Mouse (Mus musculus) kidney, postnatal 4 days (tissue): ENCODE data around the gene Mroh2a.
"Not testable (repeated sequence)": the region's sequence is repeated elsewhere in the genome, so short reads cannot be mapped to it uniquely, and the experiment has no call there.

Experiments
- DNase-seq, 2 experiments: peaks; one replicate each; pipeline ENCODE4 v3.0.0; 2021; ENCODE audit warnings: mixed read lengths in 2 of 2

Gene Mroh2a

GRCm38 (mm10) chr1:88219054-88219453 lies 7.7 kb upstream of the Mroh2a start:
- no peak for DNase-seq

GRCm38 (mm10) chr1:88220336-88220735 lies 6.5 kb upstream of the Mroh2a start:
- DNase-seq, result peak in 1 of 2 experiments; percentile 3

DNA sequence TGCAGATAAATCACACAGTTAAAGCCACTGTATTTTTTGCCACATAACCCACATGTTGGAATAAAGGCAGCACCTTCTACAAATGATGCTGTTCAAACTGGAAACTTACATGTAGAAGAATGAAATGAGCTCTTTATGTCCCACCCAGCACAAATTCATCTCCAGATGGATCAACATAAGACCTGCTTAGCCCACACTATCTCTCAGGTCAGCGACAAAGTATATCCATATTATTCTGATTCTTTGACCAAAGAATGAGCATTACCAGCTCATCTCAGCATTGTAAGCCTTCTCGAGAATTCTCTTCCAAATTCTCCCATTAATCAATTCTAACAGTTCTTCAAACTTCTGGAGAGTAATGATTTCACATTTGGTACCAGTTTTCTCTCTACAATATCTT lies 4.6 kb upstream of the Mroh2a start:
- no peak for DNase-seq

DNA sequence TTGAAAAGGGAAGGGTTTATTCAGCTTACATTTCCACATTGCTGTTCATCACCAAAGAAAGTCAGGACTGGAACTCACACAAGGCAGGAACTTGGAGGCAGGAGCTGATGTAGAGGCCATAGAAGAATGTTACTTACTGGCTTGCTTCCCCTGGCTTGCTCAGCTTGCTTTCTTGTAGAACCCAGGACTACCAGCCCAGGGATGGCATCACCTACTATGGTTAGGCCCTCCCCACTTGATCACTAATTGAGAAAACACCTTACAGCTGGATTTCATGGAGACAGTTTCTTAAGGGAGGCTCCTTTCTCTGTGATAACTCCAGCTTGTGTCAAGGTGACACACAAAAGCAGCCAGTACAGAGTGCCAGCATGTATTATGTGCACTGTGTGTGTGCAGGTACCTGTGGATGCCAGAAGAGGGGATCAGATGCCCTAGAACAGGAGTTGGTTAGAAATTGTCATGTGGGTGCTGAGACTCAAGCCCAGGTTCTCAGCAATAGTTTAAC lies 3.7 kb upstream of the Mroh2a start:
- not testable (repeated sequence) for DNase-seq

DNA sequence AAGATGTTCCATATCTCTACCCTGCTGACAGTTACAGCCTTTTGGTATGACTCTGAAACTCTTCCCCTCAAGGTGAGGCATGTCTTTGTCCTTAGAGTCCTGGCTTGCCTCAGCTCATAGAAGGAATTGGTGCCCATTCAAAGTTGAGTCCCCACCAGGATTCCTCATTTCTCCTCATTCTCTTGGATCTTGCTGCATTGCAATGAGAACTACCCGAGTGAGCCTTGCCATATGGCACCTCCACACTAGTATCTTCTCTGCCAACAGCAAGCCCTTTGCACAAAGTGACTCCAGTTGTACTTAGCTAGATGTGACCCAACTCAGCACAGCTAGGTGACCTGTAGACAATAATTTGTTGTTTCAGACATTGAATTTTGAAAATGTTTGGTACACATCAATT lies 3.2 kb upstream of the Mroh2a start:
- DNase-seq, result peak in 1 of 2 experiments; percentile 4

- DNase-seq, result peak; percentile 16 to 25
Measured at GRCm38 (mm10) chr1:88224029-88224776, 2.6 kb upstream of the Mroh2a start.

- DNase-seq, result not testable (repeated sequence)
Measured at GRCm38 (mm10) chr1:88225301-88225700, 1.5 kb upstream of the Mroh2a start.

DNA sequence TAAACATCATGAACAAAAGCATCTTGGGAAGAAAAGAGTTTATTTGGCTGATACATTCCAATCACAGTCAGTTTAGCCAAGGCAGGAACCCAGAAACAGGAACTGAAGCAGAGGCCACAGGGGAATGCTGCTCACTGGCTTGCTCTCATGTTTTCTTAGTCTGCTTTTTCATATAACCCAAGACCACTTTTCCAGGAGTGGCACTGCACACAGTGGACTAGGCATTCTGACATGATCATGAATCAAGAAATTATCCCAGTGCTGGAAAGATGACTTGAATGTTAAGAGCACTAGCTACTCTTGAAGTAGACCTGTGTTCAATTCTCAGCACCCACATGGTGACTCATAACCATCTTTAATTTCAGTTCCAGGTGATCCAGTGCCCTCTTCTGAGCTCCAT lies 1.0 kb upstream of the Mroh2a start:
- peak in 1 of 2 experiments; percentile 3 for DNase-seq

- no peak for DNase-seq
Measured at GRCm38 (mm10) chr1:88227482-88227881, 696 bp downstream of the Mroh2a start.

DNA sequence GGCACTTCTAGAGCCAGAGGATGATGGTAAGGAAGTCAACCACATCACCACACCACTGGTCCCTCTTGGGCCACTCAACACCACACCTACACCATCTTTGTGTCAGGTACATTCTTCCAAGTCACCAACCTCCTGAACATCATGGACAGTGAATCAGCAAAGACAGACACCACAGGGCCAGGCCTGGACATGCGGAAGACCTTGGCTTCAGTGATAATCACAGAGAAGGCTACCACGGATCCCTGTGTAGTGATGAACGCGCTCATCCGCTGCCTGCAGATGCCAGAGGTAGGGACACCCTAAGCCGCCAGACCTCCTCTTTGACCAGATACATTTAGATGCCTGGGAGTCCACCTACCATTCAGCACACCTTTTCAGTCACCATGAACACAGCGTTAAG lies 1.3 kb downstream of the Mroh2a start:
- peak; percentile 5 to 8 for DNase-seq

DNA sequence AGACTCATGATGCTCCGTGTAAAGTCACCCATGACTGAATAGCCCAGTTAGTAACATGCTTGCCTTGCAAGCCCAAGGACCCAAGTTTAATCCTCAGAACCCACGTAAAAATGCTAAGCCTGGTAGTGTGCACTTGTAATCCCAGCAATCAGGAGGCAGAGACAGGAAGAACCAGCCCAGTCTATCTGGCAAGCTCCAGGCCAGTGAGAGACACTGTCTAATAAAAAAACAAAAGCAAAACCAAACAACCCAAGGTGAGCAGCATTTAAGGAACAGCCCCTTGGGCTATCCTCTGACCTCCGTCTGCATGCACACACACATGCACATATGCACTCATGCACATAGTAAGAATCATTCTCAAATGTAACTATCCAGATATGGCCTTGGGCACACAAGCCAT lies 2.8 kb downstream of the Mroh2a start:
- no peak for DNase-seq

- DNase-seq, result peak in 1 of 2 experiments; percentile 3
Measured at GRCm38 (mm10) chr1:88229986-88230385, 3.2 kb downstream of the Mroh2a start.

DNA sequence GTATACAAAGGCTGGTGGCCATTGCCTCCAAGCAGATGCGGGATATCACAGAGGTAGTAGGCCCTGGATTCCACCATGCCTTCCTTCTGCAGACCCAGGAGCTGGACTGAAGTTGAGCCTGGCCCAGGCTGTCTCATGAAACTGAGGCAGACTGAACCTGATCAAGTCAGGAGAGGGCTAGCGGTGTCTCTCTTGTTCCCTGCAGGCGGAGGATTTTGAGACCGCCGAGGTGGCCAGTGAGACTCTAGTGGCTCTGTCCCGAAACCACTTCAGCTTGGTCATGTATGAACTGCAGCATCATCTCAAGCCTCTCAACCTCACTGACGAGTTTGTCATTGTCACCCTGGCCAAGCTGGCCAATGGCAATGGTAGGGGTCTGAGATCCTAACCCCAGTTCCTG lies 3.6 kb downstream of the Mroh2a start:
- peak in 1 of 2 experiments; percentile 4 for DNase-seq

DNA sequence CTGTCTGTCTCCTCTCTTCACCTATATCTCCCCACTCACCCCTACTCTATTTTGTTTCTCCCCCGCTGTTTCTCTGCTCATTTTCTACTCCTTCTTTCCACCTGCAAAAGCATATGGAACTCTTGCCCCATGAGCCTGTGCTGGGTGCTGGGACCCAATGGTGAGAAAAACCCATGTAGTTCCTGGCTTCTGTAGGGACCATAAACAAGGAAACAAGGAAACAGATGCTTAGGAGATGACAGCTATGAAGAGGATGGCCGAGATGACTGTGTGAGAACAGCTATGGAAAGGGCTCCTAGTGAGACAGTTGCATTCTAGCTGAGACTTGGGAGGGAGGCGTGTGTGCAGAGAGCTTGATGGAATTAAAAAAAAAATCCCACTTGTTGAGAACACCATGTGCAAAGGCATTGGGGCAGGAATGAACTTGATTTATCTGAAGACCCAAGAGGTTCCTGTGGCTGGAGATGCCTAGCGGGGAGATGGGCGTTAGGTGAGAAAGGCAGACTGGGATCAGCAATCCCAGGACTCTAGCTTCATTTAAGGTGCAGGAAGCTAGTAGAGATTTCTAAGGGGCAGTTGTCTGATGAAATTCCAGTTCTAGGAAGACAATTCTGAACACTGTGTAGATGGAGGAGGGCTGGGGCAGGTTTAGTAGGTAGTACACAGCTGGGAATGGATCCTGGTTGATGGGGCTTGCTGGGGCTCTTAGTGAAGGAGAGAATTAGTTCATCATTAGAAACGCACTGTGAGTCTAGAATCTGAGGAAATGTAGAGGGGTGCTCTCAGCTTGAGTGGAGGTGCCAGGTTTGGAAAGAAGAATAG lies 4.4 kb downstream of the Mroh2a start:
- no peak for DNase-seq

DNA sequence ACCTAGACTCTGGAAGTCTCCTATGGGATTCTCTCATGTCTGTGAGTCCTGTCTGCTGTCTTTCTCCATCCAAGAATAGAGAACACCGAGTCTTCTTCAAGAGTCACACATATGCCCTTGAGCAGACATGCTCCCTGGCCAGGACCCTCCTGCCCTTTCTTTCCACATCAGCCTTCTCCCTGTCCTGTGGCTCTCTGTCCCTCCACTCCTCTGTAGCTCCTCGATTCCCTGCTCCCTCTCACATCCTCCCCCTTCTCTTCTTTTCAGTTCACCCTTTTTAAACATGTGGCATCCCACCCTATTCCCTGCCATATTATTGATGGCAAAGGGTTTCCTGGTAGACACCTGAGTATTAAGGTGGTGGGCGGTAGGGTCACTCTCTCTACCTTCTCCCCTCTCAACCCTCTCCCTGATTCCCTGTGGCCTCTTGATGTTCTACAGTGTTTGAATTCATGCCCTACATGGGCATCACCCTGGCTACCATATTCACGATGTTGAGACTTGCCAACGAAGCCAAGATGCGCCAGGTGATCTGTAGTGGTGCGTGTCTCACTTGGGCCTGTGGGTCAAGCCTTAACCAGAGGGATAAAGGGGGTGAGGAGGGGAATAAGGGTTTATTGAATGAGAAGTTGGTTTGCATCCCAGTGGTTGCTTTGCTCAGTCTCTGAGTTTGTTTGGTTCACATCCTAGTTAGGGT lies 5.2 kb downstream of the Mroh2a start:
- peak in 1 of 2 experiments; percentile 4 for DNase-seq

DNA sequence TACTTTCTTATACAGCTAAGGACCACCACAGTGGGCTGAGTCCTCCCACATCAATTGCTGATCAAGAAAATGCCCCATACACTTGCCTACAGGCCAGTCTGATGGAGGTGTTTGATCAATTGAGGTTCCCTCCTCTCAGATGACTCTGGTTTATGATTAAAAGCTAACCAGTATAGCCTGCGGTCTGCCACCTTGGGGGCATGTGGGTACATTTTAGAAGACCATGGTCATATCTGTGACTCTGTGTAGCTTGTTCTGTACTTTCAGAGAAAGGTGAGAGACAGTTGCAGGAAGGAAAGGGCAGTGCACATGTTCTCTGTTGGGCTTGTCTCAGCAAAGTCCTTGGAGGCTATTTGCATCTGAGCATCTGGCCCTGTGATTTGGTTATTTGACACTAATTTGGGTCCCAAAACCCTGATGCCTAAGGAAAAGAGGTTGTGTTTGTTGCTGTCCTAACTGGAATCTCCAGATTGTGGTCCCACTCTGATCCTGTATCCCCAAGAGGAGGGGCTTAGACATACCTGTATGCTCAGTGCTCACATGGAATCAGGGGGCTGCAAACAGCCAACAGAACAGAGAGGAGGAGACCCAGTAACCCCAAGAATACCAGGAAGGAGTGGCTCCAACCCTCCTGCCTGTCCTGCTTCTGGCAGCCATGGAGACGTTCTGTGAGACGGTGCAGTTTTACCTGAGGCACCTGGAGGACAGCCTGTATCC lies 6.0 kb downstream of the Mroh2a start:
- DNase-seq, result no peak

- peak in 1 of 2 experiments; percentile 10 for DNase-seq
Measured at GRCm38 (mm10) chr1:88233421-88234247, 6.8 kb downstream of the Mroh2a start.

- DNase-seq, result no peak
Measured at GRCm38 (mm10) chr1:88234248-88234610, 7.4 kb downstream of the Mroh2a start.

DNA sequence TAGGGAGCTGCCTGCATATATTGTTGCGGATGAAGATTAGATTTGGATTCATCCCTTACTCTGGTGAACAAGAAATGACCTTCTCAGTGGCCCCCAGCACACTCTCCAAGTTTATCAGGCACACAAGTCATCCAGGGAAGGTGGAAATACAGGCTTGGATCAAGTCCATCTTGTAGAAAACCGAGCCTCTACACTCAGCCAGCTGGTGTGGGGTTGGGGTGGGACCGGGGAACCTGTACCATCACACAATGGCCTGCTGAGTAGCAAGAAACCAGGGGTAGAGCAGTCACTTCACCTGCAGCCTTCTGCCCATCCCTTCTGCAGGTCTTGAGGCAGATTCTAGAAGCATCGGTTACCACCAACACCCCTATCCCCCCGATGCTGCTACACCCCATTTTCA lies 7.9 kb downstream of the Mroh2a start:
- no peak for DNase-seq

DNA sequence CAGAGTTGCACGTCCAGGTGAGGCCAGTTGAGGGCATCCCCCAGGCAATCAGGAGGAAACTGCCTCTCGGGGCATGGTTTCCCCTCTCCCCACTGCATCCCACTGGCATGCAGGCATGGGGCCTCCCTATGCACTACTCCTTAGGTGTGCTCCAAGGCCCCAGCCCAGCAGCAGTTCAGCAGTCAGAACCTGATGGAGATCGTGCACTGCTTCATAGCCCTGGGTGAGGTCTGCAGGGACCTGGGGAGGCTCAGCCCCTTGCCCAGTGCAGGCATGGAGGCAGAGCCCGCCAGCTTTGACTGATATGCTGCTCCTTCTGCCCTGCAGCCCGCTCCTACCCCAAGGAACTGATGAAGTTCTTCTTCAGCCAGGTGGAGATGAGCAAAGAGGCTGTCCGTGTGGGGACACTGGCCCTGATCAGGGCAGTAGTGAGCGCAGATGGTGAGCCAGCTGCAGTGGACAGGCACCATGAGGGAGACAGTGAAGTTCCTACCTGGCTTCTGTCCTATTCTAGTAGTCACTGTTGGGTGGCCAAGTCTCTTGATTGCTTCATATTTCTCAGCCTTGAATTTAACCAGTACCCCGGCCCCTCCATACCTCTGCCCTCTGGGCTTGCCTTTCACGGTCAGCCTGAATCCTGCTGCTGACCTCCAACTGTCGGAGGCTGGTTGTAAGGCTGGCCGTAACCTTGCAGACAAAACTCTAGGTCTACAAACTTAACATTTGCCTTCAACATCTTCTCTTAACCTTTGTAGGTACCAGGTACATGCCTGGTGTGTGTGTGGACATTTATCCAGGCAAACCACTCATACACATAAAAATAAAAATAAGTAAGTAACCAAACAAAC lies 8.5 kb downstream of the Mroh2a start:
- DNase-seq, result no peak
